Mouse (Mus musculus): ENCODE measurements around the gene Tspan13. TPM values are rescaled to one million over a fixed set of nuclear protein-coding genes. Genes with fewer than 3 reads are reported as not detected.

Gene Tspan13
- polyA plus RNA-seq, 1 experiment from 2014 or later: 218 TPM

DNA sequence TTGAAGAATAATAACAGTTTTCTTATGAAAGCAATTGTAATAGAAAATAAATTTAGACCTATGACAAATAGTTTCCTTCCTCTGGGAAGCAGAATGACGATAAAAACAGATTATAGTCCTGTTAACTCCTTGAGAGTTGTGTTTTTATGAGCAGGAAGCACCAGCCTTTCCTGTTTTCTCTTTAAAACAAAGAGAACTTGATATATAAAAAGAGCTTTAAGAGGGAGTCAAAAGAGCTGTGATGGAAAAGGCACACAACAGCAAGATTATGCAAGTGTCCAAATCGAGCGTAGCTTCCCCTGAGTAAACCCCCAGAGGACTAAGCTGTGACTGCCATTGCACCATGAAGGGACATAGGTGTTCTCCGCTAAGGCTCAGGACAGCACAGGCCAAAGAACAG, 9.9 kb downstream of the Tspan13 start:
- no peak for DNase-seq (ENCODE audit: low spot score)

DNA sequence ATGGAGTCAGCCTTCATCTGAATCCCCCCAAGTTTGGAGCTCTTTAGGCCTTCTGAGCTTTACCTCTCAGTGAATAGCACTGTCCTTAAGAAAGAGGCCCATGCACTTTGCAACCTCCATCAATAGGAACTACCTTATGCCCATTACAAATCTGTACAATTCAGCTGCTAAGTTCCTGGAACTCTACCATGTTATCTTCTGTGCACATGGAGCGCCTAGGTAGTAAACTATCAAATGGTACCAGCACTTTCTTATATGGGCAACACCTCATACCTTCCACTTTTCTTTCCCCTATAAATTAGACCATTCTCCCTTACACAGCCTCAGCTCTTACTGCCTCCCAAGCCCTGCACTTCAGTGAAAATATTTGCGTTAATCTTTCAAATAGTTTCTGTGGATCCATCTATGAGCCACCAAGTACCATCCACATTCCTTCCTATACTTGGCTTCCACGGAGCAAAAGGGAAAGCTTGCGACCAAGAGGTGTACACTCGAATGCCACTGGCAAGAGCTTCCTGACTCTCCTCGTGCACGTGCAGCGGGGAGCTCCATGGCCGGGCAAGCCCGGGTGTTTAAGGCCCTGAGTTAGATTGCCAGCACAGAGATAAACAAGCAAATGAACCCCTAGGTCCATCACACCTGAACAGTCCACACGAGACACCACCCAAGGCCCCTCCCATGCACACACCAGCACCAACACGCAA, 11.5 kb downstream of the Tspan13 start:
- DNase-seq (ENCODE audit: low spot score): no peak

DNA sequence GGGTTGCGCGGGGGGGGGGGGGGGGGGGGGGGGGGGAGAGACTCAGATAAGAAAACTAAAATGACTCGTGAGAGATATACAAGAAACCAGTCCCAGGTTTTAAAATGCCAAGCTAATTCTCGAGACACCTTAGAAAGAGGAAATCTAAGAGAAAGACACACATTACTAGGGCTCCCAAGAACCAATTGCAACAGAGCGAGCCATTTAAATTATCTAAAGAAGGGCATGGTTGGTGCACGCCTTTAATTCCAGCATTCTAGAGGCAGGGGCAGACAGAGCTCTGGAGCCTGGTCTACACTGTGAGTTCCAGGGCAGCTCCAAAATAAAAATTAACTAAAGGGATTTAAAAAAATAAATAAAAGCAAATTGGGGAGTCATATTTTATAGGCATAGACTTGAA, 12.6 kb downstream of the Tspan13 start:
- no peak for DNase-seq (ENCODE audit: low spot score)

GRCm38 (mm10) chr12:36028968-36029645, 13.2 kb downstream of the Tspan13 start:
- peak; percentile 19 for DNase-seq (ENCODE audit: low spot score)

GRCm38 (mm10) chr12:36027171-36027570, 15.1 kb downstream of the Tspan13 start:
- DNase-seq (ENCODE audit: low spot score): no peak

DNA sequence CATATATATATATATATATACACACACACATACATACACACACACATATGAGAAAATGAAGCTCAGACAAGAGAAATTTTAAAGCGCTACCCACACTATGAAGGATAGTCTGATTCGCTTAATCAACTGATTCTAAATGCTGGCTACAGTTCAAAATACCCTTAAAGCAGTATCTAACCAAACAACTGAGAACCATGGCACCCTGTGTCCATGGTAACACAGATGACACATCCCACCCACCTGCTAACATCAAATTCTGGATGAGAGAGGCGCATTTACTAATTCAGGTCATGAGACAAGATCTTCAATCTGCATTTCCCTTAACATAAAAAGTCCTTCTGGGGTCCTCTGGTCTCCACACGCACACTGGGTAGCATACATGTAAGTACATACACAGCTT, 16.2 kb downstream of the Tspan13 start:
- DNase-seq (ENCODE audit: low spot score): peak; percentile 22

DNA sequence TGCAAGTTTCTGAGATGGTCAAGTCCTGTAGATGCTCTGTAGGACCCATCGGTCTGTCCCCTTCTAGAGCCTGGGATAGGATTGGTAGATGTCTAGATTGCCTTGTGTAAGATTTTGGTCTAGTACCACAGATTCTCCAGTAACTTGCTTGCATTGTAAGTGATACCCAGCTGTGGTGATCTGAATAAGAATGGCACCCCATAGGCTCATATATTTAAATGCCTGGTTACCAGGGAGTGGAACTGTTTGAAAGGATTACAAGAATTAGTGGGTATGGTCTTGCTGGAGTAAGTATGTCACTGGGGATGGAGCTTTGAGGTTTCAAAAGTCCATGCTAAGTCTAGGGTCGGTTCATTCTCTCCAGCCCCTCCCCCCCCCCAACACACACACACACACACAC, 21.6 kb downstream of the Tspan13 start:
- no peak for DNase-seq (ENCODE audit: low spot score)

GRCm38 (mm10) chr12:36020081-36020480, 22.2 kb downstream of the Tspan13 start:
- DNase-seq (ENCODE audit: low spot score): no peak

- DNase-seq (ENCODE audit: low spot score): peak; percentile 57
Measured at GRCm38 (mm10) chr12:36019572-36019971, 22.7 kb downstream of the Tspan13 start.

- DNase-seq (ENCODE audit: low spot score): no peak
Measured at GRCm38 (mm10) chr12:36017791-36018190, 24.5 kb downstream of the Tspan13 start.

DNA sequence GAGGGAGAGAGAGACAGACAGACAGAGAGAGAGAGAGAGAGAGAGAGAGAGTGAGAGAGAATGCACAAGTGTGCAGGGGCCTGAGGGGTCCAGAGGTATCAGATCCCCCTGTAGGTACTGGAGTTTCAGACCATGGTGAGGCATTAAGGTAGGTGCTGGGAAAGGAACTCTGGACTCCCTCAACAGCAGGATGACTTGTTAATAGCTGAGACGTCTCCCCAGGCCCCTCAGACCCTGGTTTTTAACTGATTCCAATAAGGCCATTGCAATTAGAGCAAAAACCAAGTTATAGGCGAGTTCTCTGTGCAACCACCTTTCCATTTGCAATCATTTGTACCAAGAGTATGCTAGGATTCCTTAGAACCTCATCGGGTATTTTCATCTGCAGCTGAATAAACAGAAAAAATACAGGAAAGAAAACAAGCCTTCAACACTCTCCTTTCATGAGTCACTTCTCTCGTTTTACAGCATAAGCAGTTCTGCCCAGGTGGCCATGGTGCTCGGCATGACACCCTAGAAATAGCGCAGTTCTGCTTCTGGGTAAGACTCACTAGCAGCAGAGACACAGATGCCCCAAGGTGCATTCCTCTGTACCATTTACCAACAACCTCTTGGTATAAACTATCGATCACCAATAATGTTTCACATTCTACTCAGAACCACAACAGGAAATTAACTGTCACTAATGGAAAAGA, 28.9 kb downstream of the Tspan13 start:
- DNase-seq (ENCODE audit: low spot score): no peak

GRCm38 (mm10) chr12:36008364-36009047, 33.8 kb downstream of the Tspan13 start:
- no peak for DNase-seq (ENCODE audit: low spot score)

DNA sequence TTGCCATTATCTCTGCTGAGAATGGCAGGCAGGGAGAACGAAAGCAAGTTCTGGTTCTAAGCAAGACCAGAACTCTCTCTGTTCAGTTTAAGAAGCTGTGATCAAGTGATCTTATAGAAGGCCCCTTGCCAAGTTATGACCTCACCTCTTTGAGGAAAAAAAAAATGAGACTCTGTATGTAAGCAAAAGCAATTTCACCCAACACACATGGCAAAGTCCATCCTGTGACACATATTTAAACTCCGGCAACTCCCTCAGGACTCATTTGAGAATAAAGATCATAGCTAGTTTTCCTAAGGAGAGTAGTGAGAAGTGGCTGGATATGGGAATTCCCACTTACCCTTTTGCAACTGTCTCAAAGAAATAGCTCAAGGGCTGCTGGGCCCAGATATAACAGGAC, 34.7 kb downstream of the Tspan13 start:
- DNase-seq (ENCODE audit: low spot score): no peak

GRCm38 (mm10) chr12:36004714-36005113, 37.6 kb downstream of the Tspan13 start:
- no peak for DNase-seq (ENCODE audit: low spot score)

DNA sequence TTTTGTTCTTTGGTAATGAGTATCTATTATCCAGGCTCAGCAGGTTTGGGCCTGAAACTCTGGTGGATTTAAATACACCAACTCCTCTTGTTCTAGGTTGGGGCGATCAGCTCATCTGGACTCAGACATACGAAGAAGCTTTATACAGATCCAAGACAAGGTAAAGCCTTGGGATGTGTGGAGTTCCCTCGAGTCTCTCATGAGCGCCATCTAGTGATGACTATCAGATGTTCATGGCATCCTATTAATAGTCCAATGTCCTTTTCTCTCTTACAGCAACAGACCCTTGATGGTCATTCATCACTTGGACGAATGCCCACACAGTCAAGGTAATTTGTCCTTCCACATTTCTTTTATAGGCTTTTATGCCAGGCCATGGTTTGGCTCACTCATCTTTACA, 46.5 kb downstream of the Tspan13 start:
- peak; percentile 26 for DNase-seq (ENCODE audit: low spot score)

- no peak for DNase-seq (ENCODE audit: low spot score)
Measured at GRCm38 (mm10) chr12:35994098-35994497, 48.2 kb downstream of the Tspan13 start.

- no peak for DNase-seq (ENCODE audit: low spot score)
Measured at GRCm38 (mm10) chr12:35993583-35993982, 48.7 kb downstream of the Tspan13 start.

DNA sequence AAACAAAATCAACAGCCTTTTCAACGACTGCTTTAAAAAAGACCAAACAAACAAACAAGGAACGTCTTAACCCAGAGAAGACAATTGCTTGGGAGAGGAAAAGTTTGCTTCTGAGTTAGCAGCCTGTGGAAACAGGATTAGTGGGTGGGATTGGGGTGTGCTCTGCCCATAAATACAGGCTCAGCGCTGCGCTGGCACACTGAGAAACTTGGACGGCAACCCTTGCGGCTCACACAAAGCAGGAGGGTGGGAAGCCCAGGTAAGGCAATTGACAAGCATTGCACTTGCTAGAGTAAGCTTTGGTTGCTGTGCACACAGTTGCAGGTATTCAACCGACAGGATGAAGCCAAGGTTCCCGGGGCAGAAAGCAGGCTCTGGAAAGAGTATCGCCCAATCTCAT, 49.6 kb downstream of the Tspan13 start, which contains the start of gene Agr2:
Gene Agr2, plus strand, starts transcription at position 197 of the 400 bp plus-strand sequence.
- no peak for DNase-seq (ENCODE audit: low spot score)

DNA sequence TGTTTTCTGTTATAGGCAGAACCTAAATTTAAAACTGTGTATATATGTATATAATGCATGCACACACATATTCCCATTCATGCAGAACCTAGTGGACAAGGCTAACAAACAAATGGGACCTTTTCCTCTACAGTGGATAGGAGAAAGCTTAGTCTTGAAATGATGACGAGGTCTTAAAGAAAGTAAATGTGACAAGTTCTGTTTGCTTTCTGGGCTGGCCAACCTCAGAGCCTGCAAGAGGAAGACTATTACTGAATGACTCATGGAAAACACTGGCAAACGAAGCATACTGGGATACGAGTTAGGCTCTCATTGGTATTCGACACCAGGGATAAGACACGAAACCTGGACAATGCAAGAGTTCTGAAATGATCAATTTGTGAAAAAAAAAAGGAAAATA, 57.6 kb downstream of the Tspan13 start:
- DNase-seq (ENCODE audit: low spot score): no peak

DNA sequence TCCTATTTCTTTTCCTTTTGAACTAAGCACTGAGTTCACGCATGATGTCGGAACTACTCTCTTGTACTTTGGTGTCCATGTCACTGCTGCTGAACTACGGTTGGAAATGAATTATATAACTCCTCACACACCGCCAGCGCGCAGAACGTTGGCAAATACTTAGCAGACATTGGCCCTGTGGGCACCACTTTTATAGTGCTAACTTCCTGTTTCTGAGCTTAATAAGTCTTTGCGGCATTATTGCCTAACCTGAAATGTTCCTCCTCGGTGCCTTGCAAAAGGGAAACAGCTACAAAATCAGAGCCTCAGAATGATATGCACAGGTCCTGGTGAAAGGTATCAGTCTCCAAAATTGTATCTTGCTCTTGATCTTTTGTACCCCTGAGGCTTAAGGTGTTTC, 58.8 kb downstream of the Tspan13 start:
- no peak for DNase-seq (ENCODE audit: low spot score)

- no peak for DNase-seq (ENCODE audit: low spot score)
Measured at GRCm38 (mm10) chr12:35981732-35982360, 60.5 kb downstream of the Tspan13 start.

All from thymus, postnatal 0 days (tissue).